Mouse (Mus musculus): ENCODE measurements around the gene Arhgap30.
A peak's percentile ranks its signal among the peaks of the same experiment; 100 is the strongest.

DNA sequence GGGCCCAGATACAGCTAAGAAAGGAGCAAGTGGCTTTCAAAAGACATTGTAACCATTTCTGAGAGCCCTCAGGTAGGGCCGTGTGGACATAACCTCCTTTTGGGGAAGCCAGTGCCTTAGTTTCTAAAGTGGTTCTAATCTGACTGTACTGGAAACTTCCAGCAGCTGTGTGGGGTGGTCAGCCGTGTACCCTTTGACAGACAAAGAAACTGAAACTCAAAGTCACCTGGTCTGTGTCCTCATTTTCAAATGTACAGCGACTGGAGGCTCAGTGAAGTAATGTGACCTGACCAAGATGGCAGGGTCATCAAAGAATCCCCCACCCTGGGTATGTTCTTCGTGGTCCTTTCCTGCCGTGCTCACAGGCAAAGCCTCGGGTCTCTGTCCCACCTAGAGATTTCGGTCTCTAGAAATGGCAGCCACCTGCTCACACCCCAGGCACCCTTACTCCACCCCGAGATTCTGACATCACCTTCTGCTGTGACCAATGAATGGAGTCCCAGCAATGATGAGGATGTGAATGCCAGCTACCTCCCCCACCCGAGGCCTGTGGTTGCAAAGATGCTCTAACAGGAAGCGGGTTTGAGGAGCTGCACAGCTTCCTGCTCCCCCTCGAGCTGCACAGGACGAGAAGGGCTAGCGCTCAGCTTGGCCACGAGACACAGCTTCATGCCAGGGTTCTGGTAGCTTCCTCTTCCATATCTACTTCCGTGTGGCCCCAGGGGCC, at the start of gene Arhgap30:
- TF ChIP-seq CTCF (IDR thresholded peaks at IDR 0.05; ENCODE audit: borderline replicate concordance, control insufficient read depth, extremely low read depth, insufficient read depth, low read length, poor library complexity) (0 out of 2 replicates have a peak, but pooled peaks have one; percentile 18), POLR2A (IDR thresholded peaks at IDR 0.05; ENCODE audit: control insufficient read depth, extremely low read depth, insufficient read depth, low read length, poor library complexity) (peak; percentile 92)
